Mouse (Mus musculus): ENCODE data around the gene Sct.
A peak's percentile ranks its signal among the peaks of the same experiment; 100 is the strongest.
"Not testable (repeated sequence)": the region's sequence is repeated elsewhere in the genome, so short reads cannot be mapped to it uniquely, and the experiment has no call there.

Gene Sct

GRCm38 (mm10) chr7:141291921-141292582 lies 13.1 kb upstream of the Sct start, which contains the start of gene Drd4:
Gene Drd4 (plus strand): TSS chr7:141292006.
- DNase-seq (ENCODE audit: low read depth, low spot score) = peak; percentile 61

DNA sequence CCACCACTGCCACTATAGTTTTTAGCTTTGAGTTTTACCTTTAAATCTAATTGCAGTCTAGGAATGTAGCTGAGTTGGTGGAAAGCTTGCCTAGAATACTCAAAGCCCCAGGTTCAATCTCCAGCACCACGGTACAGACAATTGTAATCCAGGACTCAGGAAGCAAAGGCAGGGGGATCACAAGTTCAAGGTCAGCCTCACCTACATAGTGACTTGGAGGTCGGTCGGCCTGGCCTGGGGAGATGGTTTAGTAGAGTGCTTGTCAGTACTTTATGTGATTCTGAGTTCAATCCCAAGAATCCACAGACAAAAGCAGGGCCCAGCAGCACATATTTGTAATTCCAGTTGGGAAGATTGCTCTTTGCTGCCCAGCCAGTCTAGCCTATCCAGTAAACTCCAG lies 9.1 kb upstream of the Sct start:
- peak; percentile 62 for DNase-seq (ENCODE audit: low read depth, low spot score)

GRCm38 (mm10) chr7:141282756-141283155 lies 3.8 kb upstream of the Sct start:
- DNase-seq (ENCODE audit: low read depth, low spot score) = no peak

GRCm38 (mm10) chr7:141281442-141281841 lies 2.5 kb upstream of the Sct start:
- no peak for DNase-seq (ENCODE audit: low read depth, low spot score)

DNA sequence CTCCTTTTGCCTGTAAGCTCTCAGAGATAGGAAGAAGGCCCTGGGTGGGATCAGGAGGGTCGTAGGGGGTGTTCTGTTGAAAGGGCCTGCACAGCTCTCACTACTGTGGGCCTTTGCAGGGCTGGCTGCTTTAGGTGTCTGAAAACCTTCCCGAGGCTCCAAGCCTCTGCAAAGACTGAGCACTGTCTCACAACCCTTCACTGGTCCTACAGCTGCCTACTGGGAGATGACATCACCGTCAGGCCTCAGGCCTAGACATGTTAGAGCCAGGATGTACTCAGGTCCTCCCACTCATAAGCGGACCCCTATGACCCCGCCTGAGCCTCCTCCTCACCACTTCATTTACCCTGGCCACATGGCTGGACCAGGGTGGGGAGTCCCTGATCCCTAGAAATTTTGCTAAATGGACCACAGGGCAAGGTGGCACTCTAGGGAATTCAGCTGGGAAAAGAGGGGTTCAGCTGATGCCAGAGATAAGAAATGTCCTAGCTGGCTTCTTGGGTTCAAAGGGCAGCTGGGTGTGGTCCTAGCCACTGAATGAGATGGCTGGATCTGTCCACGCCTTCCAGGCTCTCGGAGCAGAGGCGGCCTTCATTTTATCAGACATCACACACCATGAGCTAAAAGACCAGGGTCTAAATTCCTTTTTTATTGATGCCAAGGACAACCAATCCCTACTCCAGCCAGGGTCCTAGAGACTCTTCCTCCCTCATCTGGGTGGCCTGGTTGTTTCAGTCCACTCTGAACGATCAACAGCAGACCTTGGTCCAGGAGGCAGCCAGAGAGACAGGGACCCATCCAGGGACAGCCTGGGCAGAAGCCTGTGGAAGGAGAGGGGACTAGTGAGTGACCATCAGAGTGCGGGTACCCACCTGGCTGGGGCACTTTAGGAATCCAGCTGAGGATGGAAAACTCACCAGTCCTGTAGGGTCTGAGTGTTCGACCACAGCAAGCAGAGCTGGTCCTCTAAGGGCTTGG lies 943 bp downstream of the Sct start:
- DNase-seq (ENCODE audit: low read depth, low spot score) = no peak

DNA sequence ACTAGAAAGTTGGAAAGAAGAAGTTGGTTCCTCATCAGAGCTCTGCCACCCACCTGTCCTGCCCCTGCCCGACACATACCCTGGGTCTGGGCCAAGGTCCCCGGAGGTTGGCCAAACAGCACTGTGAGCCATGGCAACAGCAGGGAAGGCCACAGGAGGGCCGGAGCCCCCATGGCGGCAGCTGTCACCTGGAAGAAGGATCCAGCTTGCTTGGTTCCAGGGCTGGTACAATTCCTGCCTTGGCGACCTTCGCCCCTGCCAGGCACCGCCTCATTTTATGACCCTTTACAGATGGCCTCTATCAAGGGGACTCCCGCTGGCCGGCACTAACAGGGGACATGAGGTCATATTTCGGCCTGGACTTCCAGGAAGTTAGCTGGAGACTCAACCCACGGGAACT lies 2.4 kb downstream of the Sct start, which contains the start of gene Cdhr5:
Cdhr5 (minus strand) TSS at position 241 of the 400 bp plus-strand sequence.
- DNase-seq (ENCODE audit: low read depth, low spot score) = no peak

- no peak for DNase-seq (ENCODE audit: low read depth, low spot score)
Measured at GRCm38 (mm10) chr7:141275356-141275755, 3.6 kb downstream of the Sct start.

DNA sequence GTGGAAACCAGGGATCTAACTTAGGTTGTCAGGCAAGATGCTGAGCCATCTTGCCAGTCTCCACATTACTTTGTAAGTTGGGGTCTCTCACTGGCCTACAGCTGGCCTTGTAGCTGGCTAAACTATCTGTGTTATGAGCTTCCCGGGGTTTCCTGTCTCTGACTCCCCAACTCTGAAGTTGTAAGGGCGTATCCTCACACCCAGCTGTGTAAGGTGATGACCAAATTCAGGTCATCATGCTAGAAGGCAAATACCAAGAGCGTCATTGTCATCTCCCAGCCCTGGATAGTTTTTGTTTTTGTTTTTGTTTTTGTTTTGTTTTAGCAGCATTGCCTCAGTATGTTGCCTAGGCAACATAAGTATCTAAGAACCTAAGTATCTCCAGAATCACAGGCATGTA lies 8.3 kb downstream of the Sct start:
- DNase-seq (ENCODE audit: low read depth, low spot score) = no peak

- DNase-seq (ENCODE audit: low read depth, low spot score) = no peak
Measured at GRCm38 (mm10) chr7:141269273-141269545, 9.7 kb downstream of the Sct start.

- DNase-seq (ENCODE audit: low read depth, low spot score) = no peak
Measured at GRCm38 (mm10) chr7:141268466-141269272, 10.3 kb downstream of the Sct start.

GRCm38 (mm10) chr7:141265739-141266561 lies 13.0 kb downstream of the Sct start, which contains the start of gene Irf7:
Gene Irf7 (minus strand): TSS chr7:141266481.
- DNase-seq (ENCODE audit: low read depth, low spot score) = peak; percentile 30

- no peak for DNase-seq (ENCODE audit: low read depth, low spot score)
Measured at GRCm38 (mm10) chr7:141265411-141265738, 13.6 kb downstream of the Sct start.

- DNase-seq (ENCODE audit: low read depth, low spot score) = peak; percentile 39
Measured at GRCm38 (mm10) chr7:141264761-141265410, 14.0 kb downstream of the Sct start.

DNA sequence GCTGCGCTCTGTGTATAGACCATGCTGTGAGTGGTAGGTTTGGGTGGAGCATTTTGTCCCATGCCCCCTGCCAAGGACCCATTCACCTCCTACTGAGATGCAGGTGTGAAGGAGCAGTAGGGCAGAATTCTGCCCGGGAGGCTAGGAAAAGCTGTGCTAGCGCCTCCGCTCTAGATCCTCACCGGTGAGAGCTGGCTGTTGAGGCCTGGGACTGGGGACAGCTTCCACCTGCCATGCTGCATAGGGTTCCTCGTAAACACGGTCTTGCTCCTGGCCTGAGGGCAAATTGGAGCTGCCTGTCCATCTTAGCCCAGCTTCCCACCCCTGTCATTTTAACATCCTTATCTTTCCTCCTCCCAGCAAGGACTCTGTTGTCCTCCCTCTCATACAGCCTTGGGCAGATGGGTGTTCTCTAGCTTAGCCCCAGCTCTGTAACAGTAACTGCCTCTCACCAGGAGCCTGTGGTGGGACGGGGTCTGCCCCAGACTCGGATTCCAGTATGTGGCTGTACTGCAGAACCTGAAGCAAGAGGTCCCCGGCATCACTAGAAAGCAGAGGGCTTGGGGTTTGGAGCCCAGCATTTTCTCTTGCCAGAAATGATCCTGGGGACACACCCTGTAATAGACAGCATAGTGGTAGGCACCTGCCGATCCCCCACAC lies 14.8 kb downstream of the Sct start:
- no peak for DNase-seq (ENCODE audit: low read depth, low spot score)

- DNase-seq (ENCODE audit: low read depth, low spot score) = peak; percentile 21
Measured at GRCm38 (mm10) chr7:141263640-141264039, 15.3 kb downstream of the Sct start.

- no peak for DNase-seq (ENCODE audit: low read depth, low spot score)
Measured at GRCm38 (mm10) chr7:141261480-141261879, 17.5 kb downstream of the Sct start.

DNA sequence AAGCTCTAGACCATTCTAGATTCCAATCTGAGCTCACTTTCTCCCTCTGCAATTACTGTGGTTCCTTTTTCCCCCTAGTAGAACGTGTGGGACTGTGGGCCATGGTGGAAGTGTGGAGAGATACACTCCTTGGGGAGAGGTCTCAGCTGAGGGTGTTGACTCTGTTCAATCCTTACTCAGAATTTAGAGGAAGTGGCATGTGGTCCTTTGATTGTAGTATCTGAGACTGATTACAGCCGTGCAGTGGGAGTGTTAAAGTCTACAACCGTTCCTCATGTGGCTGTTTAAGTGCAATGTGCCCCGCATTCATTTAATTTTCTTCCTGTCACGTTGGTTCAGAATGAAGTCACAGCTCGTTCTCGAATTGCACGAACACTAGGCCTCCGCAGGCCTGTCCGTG lies 22.8 kb downstream of the Sct start:
- DNase-seq (ENCODE audit: low read depth, low spot score) = no peak

DNA sequence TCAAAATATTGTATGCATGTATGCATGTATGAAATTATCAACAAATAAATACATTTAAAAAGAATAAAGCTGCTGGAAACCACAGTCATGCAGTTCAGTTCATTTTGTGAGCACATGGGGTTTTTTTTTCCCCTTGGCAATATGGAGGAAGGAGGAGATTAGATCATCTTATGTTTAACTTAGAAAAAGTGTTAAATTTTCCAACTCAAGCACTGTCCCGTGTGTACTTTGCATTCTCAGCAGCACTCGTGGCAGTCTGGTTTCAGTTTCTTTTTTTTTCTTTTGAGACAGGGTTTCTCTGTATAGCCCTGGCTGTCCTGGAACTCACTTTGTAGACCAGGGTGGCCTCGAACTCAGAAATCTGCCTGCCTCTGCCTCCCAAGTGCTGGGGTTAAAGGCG lies 28.4 kb downstream of the Sct start:
- DNase-seq (ENCODE audit: low read depth, low spot score) = not testable (repeated sequence)

DNA sequence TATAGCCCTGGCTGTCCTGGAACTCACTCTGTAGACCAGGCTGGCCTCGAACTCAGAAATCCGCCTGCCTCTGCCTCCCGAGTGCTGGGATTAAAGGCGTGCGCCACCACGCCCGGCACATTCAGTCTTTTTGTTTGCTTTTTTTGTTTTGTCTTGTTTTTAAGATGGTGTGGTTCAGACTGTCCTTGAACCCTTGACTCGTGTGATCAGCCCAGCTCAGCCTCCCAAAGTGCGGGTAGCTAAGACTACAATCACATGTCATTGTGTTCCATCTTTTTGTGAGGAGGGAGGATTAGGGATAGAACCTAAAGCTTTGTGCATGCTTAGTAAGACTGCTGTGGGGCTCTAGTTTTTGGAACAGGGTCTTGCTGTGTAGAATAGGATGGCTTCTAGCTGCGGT lies 47.4 kb downstream of the Sct start:
- DNase-seq (ENCODE audit: low read depth, low spot score) = peak; percentile 65

- DNase-seq (ENCODE audit: low read depth, low spot score) = no peak
Measured at GRCm38 (mm10) chr7:141231111-141231510, 47.8 kb downstream of the Sct start.
